Mouse (Mus musculus) Patski (cell line): Measurements from ENCODE around the gene Gm3727. TPM values are rescaled to one million over a fixed set of nuclear protein-coding genes. Genes with fewer than 3 reads are reported as not detected.
"Not testable (repeated sequence)": the region's sequence is repeated elsewhere in the genome, so short reads cannot be mapped to it uniquely, and the experiment has no call there.

ENCODE experiments used
- ATAC-seq: fragments of 100-300 bp; one replicate; pipeline ENCODE4 v1.8.0; 2021
- CTCF ChIA-PET: fragments of 350-600 bp; sonication (Branson Sonifier 250); formaldehyde crosslinking; loops from one replicate; lab custom pipeline; 2022; ENCODE audit warnings: inconsistent platforms; lab: Charles Lee
- POLR2A ChIA-PET: fragments of 350-600 bp; sonication (Branson Sonifier 250); formaldehyde crosslinking; loops from one replicate; lab custom pipeline; 2022; ENCODE audit warnings: antibody characterized with exemption, inconsistent platforms; lab: Charles Lee
- DNase-seq: peaks from one replicate; pipeline ENCODE4 v3.0.0-alpha.2; 2011; ENCODE audit warnings: low read depth, low spot score
- H3K27me3 ChIP-seq: fragments of 371-371 bp; one replicate; pipeline ENCODE4 v1.5.1; 2021
- CTCF ChIP-seq: fragments of 100-300 bp; IDR thresholded peaks from one replicate; pipeline ENCODE4 v1.5.1; 2021
- in situ Hi-C: fragments of 300-500 bp; cut with MboI; formaldehyde crosslinking; loops from 3 replicates; pipeline ENCODE4 v1.11.1; 2018; ENCODE audit warnings: low pct_unique_long_range_greater_than_20kb, mixed read lengths
- polyA plus RNA-seq: library from polyadenylated mRNA; unstranded; gene quantifications from one replicate; pipeline ENCODE4 v1.2.3, GENCODE M21; 2021

The Gm3727 gene
- polyA plus RNA-seq, result not detected

GRCm38 (mm10) chr14:7264614-7265013, at the start of gene Gm3727:
TSS of gene Gm3727 (minus strand) at chr14:7264714.
- POLR2A ChIA-PET, DNase-seq, ATAC-seq, CTCF ChIA-PET, in situ Hi-C loops, H3K27me3 ChIP-seq: not testable (repeated sequence)

GRCm38 (mm10) chr14:7243498-7243897, 21.0 kb downstream of the Gm3727 start:
- H3K27me3 ChIP-seq, POLR2A ChIA-PET, CTCF ChIA-PET, ATAC-seq, in situ Hi-C loops, DNase-seq: not testable (repeated sequence)
- peak; percentile 55 for TF ChIP-seq CTCF

Other genes with a start within 250 kb of the Gm3727 start
- not detected for gene Gm10406, start 237.3 kb downstream of the Gm3727 start, polyA plus RNA-seq
- gene Gm3685, start 219.7 kb downstream of the Gm3727 start, polyA plus RNA-seq, result not detected
- gene Gm3696, start 164.1 kb downstream of the Gm3727 start, polyA plus RNA-seq, result 0.45 TPM
- gene Gm6676, start 139.3 kb downstream of the Gm3727 start, polyA plus RNA-seq, result not detected
- gene Gm3512, start 90.2 kb downstream of the Gm3727 start, polyA plus RNA-seq, result 0.87 TPM
- gene Gm16434, start 70.2 kb downstream of the Gm3727 start, polyA plus RNA-seq, result not detected
- not detected for gene Gm3739, start 50.3 kb upstream of the Gm3727 start, polyA plus RNA-seq
- gene Gm5797, start 67.7 kb upstream of the Gm3727 start, polyA plus RNA-seq, result not detected
- gene Gm8374, start 100.4 kb upstream of the Gm3727 start, polyA plus RNA-seq, result not detected
- gene Gm3755, start 186.2 kb upstream of the Gm3727 start, polyA plus RNA-seq, result not detected
- not detected for gene Gm3752, start 219.0 kb upstream of the Gm3727 start, polyA plus RNA-seq